Mouse (Mus musculus): ENCODE results near the gene Nos3. TPM values are rescaled to one million over a fixed set of nuclear protein-coding genes. Genes with fewer than 3 reads are reported as not detected.
A peak's percentile ranks its signal among the peaks of the same experiment; 100 is the strongest.

Nos3 gene
- total RNA-seq, 2 experiments from 2014 or later: 8.0 to 10.7 TPM

DNA sequence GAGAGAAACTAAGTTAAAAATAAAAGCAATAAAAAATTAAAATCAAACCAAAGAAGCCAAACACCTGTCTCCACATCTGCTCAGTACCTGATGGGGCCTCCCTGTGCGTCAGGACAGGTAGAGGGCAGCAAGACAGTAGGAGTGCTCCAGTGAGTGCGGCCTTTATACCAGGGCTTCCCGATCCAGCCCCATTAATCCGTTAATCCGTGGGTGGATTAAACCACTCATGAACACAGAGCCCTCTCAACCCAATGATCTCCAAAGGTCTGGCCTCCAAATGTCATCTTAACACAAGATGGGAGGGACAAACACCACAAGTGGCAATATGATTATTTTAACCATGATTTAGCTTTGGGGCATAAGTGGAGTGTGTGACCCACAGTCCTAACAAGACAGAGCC is 9.2 kb downstream of the Nos3 start:
- DNase-seq (ENCODE audit: low spot score in 2 of 2): no peak

DNA sequence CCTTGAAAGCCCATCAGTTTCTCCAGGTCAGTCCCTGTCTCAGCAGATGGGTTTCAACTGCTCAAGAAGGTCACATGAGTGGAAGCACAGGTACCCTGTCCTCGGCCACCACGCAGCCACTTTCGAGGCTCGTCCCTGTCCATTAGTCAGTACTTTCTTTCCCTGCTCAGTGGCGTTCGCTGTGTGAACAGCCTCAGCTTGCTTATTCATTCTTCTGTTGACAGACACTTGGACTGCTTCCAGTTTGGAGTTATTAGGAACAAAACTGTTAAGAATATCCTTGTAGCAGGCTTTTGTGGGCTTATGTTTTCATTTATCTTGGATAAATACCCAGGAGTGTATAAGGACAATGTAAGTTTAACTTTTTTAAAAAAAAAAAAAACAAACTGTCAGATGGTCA is 9.6 kb downstream of the Nos3 start:
- no peak for DNase-seq (ENCODE audit: low spot score in 2 of 2)

DNA sequence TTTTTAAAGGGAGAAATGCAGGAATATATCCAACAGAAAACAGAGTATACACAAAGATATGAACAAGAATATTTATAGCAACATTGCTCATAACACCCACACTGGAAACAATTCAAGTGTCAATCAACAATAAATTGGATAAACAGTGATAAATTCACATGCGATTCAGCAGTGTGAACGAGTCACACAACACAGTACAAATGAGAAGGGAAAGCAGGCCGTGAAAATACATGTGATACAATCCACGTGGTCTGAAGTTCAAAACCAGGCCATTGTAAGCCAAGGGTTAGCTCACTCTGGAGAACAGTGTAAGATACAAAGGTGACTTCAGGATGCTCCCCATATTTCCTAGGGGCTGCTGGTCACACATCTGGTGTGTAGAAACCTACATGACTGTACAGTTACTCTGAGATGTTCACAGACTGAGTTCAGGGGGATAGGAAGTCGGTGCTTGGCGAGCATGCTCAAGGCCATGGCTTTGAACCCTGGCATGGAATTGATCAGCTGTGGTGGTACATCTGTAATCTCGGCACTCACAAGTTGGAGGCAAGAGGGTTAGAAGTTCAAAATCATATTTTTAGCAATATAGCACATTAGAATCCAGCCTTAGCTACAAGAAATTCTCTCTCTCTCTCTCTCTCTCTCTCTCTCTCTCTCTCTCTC is 10.2 kb downstream of the Nos3 start:
- DNase-seq (ENCODE audit: low spot score in 2 of 2): no peak

DNA sequence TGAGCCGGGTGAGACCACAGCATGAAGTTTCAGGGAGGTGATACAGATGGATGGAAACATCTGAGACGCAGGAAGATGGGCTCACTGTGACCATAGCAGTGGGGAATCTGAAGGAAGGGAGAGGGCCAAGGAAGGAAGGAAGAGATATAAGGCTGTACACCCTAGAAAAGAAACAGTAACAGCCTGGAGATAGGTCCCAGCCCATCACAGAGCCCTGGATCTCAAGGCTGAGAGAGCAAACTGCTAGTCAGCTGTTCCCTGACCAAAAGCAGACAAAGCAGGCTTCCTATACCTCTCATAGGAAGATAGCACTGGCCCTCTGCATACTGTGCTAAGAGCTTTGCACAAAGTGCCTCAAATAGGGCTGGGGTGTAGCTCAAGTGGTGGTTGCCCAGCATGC is 14.1 kb downstream of the Nos3 start:
- DNase-seq (ENCODE audit: low spot score in 2 of 2): no peak

DNA sequence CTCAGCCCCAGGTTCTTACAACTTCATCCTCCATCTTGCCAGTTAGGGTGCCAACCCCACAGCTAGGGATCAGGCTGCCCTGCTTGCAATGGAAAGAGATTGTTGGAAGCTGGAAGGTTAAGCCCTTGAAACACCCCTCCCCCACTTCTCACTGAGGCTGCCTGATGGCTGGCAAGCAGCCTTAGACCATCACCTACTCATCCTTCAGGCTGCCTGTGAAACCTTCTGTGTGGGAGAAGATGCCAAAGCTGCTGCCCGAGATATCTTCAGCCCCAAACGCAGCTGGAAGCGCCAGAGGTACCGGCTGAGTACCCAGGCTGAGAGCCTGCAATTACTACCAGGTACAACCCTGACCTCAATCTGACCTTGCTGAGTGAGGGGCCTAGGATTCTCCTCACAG is 14.9 kb downstream of the Nos3 start:
- DNase-seq (ENCODE audit: low spot score in 2 of 2): peak in 1 of 2 experiments; percentile 37

DNA sequence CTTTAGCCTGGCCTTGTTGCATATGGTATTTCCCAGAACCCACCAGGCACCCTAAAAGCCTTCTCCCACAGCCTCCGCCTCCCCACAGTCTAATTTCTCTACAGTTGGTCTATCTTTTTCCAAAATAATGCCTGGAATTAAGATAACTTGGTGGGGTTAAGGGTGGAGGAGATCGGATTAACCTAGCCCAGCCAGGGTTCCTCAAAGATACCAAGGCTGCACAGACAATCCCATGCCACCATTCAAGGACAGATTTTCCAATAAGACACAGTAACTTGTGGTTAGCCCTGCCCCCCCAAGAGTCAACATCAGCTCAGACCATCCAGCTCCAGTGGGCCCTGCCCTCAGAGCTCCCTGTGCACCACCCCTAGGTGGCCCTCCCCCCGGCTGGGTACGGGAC is 15.9 kb downstream of the Nos3 start:
- no peak for DNase-seq (ENCODE audit: low spot score in 2 of 2)

DNA sequence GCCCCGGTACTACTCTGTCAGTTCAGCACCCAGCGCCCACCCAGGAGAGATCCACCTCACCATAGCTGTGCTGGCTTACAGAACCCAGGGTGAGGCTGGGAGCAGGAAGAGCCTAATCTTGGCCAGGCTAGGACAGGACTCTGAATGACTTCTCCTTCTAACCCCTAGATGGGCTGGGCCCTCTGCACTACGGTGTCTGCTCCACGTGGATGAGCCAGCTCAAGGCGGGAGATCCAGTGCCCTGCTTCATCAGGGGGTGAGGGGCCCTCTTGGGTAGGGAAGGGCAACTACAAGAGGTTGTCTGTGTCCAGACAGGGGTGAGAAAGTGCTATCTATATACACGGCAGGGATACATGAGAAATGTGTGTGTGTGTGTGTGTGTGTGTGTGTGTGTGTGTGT is 16.9 kb downstream of the Nos3 start:
- no peak for DNase-seq (ENCODE audit: low spot score in 2 of 2)

DNA sequence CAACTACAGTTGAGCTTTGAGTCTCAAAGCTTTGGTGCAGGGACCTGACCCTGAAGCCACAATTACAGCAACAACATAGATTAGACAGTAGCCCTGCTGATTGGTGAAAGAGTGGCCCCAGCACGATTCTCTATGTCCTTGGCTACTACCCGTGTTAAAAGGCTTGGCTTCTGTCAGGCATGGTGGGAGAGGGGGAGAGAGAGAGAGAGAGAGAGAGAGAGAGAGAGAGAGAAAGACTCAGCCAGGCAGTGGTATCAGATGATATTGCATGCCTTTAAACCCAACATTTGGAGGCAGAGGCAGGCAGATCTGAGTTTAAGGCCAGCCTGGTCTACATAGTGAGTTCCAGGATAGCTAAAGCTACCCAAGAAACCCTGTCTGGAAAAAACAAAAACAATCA is 17.4 kb downstream of the Nos3 start:
- DNase-seq (ENCODE audit: low spot score in 2 of 2): no peak

DNA sequence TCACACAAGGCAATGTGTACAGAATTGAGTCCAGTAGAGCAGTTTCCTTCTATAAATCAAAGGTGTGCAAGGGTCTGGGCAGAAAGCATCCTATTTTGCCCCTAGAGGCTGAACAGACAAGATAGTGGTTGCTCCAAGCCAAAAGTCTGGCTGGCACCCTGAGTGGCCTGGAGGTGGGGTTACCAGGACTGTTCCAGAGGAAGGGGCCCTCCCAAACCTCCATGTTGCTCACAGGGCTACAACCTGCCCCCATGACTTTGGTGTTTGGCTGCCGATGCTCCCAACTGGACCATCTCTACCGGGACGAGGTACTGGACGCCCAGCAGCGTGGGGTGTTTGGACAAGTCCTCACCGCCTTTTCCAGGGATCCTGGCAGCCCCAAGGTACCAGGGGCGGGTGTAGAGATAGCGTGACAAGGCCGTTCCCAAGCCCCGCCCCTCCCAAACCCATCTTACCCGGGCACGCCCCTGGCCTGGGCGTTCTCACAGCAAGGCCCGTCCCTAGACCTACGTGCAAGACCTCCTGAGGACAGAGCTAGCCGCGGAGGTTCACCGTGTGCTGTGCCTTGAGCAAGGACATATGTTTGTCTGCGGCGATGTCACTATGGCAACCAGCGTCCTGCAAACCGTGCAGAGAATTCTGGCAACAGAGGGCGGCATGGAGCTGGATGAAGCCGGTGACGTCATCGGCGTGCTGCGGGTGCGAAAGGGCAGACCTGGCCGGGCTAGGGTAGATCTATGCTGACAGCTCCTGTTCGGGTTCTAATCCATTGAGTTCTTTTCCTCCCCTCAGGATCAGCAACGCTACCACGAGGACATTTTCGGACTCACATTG is 18.6 kb downstream of the Nos3 start:
- peak; percentile 93 to 94 for DNase-seq (ENCODE audit: low spot score in 2 of 2)

DNA sequence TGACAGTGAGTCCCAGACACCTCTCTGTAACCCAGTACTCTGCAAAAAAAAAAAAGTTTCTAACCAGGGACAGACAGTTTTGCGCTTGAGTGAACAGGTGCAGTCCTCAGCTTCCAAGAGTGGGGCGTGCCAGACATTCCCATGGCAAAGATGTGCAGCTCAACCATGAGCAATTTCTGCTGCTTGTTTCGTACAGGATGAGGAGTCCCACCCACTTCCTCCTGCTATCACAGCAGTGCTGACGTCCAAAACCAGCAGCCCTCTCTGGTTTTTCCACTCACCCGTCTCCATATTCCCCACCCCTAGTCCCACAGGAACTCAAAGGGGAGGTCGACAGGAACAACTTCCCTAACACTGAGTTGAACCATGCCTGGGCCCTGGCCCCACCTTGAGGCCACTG is 19.8 kb downstream of the Nos3 start:
- DNase-seq (ENCODE audit: low spot score in 2 of 2): peak; percentile 41 to 44

DNA sequence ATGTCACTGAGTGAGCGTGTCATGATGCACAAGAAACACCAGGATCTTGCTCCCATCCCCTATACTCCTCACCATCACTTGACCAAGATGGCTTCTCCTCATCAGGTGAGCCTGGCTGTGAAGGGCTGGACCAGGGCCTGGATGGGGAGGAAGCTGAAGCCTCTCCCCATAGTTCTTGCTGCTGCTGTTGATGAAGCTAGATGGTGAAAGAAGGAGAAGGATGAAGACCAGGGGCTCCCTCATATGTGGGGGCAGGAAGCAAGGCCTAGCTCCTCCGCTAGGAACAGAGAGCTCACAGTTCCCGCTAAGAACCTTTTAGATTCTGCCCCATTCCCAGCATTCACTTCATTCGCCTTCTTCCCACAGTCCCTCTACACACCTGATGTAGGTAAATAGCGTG is 20.8 kb downstream of the Nos3 start:
- no peak for DNase-seq (ENCODE audit: low spot score in 2 of 2)

DNA sequence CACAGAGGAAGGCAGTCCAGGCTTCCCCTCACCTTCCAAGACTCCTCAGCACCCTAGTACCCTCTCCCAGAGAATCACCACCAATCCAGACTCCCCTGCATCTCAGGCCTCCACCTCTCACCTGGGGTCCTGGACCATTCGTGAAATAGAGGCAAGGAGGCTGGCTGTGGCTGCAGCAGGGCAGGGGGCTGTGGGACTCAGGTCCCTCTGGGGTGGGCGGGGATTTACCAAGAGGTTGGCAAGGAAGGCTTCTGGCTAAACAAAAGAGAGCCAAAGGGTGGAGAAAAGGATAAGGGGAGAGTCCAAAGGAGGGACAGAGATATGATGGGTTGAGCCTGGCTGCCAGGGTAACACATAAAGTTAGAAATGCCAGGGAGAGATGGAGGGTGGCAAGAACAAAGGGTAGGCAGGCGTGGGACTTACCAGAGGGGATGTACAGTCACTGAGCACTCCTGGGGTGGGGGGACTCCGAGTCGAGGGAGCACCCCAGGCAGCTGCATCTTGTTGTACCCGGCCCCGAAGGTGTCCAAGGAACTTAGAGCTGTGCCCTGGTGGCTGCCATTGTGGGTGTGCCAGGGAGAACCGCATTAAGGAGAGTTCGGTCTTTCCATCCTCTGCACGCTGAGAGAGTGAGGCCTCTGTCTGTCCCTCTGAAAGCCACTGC is 21.4 kb downstream of the Nos3 start:
- no peak for DNase-seq (ENCODE audit: low spot score in 2 of 2)

DNA sequence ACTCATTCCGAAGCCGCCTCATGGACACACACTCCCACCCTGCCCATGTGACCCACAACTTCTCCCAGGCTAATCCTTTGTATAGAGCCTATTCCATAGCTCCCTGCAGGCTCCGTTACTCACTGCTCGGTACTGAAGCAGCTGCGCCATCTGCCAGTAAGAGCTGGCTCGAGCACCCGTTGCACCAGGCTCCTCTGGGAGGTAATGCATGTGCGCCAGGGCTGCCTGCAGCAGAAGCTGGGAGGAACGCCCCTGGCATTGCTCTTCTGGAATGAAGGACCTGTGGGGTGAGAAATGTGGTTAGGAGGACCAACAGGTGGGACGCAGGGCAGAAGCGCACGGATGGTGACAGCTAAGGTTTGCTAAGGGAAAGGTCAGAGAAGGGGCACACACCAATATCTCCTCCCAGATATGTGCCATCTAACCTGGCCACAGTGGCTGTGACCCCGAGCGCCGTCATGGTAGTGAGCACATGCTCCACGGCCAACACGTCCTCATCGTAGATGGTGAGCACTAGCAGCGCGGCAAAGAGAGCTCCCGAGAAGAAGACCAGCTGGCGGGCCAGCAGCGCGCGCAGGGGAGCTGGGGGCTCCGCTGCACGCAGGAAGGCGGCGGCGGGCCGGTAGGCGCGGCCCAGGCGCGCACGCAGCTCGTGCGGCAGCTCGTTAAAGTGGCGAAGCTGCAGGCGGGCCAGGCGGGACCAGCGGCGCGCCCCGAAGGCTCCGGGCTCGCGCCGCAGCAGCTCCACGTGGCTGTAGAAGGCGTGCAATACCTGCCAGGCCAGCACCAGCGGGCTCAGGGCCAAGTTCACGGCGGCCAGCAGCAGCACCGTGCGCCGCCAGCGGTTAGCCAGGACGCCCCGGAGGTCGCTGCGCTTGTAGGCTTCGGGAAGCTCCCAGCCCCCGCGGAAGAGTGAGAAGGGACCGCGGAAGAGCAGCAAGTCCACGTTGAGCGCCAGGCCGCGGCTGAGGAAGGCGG is 22.9 kb downstream of the Nos3 start:
- DNase-seq (ENCODE audit: low spot score in 2 of 2): peak; percentile 56 to 67

DNA sequence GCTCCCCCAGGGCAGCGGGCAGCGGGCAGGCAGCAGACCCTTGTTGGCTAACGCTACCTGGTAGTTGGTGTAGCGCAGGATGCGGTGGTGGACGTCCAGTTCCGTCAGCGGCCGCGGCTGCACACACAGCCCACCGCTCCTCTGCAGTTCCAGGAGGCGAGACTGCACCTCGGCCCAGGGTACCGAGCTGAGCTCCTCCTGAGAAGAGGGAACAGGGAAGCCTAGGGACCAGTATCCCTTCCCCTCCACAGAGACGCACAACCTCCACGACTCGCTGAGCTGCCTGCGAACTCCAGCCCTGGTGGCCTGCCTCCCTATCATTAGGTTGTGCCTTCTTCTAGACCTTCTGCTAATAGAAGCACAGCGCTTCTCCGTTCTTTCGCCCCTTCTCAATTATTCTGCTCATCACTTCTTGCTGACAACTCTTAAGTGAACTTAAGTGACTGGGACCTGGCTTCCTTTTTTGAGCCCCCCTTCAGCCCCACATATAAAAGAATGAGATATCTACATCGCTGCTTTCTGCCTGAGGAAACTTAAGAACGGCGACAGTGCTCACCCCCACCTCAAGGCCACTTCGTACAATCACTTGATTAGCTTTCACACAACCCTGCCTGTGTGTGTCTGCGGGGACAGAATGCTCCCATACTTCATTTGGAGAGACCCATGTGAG is 23.8 kb downstream of the Nos3 start:
- DNase-seq (ENCODE audit: low spot score in 2 of 2): no peak

DNA sequence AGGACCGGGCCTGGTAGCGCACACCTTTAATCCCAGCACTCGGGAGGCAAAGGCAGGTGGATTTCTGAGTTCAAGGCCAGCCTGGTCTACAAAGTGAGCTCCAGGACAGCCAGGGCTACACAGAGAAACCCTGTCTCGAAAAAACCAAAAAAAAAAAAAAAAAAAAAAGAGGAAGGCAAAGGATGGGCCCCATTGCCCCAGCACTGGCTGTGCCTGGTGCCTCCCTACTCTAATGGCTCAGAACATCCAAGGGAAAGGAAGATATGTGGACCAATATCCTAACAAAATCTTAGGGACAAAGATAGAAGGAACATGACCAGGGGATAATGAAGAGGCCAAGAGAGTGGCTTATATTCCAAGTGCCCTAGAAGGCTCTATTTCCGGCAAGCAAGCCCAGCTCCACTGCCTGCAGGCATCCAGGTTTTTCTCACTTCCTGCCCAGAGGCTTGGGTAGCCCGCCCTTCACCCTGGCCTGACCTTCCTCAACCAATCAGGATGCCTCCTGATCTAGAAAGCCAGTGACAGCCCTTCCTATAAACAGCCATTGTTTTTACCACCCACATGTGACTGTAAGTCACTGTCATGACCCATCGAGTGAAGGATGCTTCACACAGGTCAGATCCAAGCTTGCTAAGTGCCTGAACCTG is 24.5 kb downstream of the Nos3 start:
- no peak for DNase-seq (ENCODE audit: low spot score in 2 of 2)

DNA sequence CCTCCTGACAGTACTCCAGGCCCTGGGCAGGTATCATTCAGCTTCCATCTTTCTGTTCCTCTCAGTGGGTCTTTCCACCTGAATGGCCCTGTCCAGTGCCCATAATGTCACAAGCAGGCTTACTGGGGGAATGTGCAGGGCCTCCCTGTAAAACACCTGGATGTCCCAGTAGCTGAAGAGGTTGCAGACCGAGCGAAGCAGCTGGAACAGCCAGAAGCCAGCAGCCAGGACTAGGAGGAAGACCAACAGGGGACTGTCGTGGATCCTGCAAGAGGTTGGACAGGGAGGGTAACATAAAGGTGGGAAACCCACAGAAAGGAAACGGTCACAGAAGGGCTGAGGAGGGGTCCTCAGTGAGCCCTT is 25.0 kb downstream of the Nos3 start:
- no peak for DNase-seq (ENCODE audit: low spot score in 2 of 2)

DNA sequence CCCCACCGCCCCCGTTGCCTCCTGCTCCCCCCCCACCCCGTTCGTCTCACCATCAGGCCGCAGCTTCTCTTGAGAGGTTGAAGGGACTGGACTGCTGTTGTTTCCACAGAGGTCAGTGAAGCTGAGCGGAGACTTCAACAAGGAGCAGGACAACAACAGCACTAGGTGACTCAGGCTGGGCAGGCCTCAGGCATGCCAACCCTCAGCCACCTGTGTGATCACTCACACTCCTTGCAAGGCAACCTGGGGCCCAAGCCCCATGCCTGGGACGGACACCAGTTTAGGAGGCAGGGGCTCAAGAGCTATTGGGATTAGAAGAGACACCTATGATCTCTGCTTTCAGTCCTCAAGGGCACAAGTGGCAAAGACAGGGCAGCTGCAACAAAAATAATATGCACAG is 27.3 kb downstream of the Nos3 start, which contains the start of gene Atg9b:
TSS of gene Atg9b (minus strand) at position 280 of the 400 bp plus-strand sequence.
- no peak for DNase-seq (ENCODE audit: low spot score in 2 of 2)

DNA sequence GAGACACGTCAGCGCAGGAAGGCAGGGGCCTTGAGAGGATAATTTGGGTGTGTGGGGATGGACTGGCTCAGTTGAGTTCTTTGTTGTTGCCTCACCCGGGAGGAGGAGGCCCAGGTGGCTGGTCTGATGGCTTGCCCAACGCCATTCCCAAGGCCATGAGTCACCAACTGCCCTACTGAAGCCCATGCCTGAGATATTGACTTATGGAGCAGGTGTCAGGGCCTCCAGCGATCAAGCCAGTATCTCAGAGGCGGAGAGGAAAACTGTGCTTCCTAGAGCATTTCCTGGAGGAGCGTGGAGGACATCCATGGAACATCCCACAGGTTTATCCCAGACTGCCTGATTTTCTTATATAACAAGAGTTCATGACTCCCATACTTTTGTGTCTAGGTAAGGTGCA is 28.1 kb downstream of the Nos3 start:
- no peak for DNase-seq (ENCODE audit: low spot score in 2 of 2)

DNA sequence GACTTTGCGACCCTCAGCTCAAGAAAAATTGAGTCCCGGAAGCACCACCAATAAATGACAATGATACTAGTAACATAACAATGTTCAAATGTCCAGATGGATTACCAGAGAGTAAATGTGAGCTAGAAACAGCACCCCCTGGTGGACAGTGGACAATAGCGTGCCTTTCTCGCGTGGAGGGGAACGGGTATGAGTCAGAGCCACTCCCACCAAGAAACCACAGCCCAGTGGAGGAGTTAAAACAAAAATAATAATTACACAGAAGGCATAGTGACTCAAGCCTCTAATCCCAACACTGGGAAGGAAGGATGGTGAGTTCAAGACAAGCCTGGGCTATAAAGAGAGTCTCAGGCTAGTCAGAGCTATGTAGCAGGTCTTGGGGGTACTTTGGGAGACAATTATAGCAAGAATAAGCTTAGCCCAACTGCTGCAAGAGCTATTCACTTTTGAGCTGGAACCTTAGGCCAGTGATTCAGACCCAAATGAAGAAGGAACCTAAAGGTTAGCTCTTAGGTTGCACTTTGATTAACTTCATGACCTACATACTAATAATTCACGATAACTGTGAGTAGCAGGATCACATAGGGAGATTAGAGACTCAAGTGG is 28.9 kb downstream of the Nos3 start, which contains the start of gene Abcb8:
TSS of gene Abcb8 (plus strand) at position 272 of the 606 bp plus-strand sequence.
- DNase-seq (ENCODE audit: low spot score in 2 of 2): peak; percentile 89 to 96

All from left cerebral cortex, adult 18-20 months (tissue).